Mouse (Mus musculus): ENCODE data around the gene Gm10408. TPM values are rescaled to one million over a fixed set of nuclear protein-coding genes. Genes with fewer than 3 reads are reported as not detected.
"Not testable (repeated sequence)": the region's sequence is repeated elsewhere in the genome, so short reads cannot be mapped to it uniquely, and the experiment has no call there.

The Gm10408 gene
- not detected in 2 replicates for polyA plus RNA-seq (2014; fragmentation: Nextera tagmentation; extraction: Ambion mirVana)

DNA sequence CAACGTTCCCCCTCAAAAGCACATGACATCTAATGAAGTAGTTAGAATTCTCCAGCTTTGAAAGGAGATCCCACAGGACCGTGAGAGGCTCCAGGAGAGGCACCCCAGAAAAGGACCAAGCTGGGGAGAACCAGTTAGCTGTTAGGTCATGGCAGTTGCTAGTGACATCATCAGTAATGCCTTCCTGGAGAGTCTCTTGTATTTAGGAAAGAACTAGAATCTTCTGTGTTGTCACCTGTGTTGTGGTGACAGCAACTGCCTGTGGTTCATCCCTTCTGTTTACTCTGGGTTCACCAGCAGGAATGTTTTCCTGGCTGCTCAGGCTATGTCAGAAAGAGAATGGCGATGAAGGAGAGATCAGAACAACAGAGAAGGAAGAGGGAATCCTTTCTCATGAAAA lies at the start of gene Gm10408:
Gene Gm10408, plus strand, starts transcription at position 301 of the 400 bp plus-strand sequence.
- not testable (repeated sequence) for ATAC-seq (ENCODE audit: low read depth); H3K27me3 ChIP-seq (ENCODE audit: control insufficient read depth, insufficient read depth, low read length); H3K4me3 ChIP-seq (ENCODE audit: low read depth, low read length); H3K36me3 ChIP-seq (ENCODE audit: control insufficient read depth, insufficient read depth, low read length); H3K27ac ChIP-seq (ENCODE audit: low read depth, low read length); H3K4me2 ChIP-seq (ENCODE audit: low read depth, low read length); H3K4me1 ChIP-seq (ENCODE audit: control insufficient read depth, insufficient read depth, low read length); H3K9ac ChIP-seq (replicated peaks; ENCODE audit: low read depth, low read length); H3K9me3 ChIP-seq (ENCODE audit: control insufficient read depth, low read length)
- no CpG with 5 or more reads among the region's 3 CpGs for WGBS

GRCm38 (mm10) chr14:3412314-3412713 lies 36.9 kb upstream of the Gm10408 start, which contains the start of gene Gm10409:
Gene Gm10409 (plus strand): TSS chr14:3412614.
- H3K4me3 ChIP-seq (ENCODE audit: low read depth, low read length); H3K4me2 ChIP-seq (ENCODE audit: low read depth, low read length); ATAC-seq (ENCODE audit: low read depth); H3K4me1 ChIP-seq (ENCODE audit: control insufficient read depth, insufficient read depth, low read length); H3K9ac ChIP-seq (replicated peaks; ENCODE audit: low read depth, low read length); H3K27me3 ChIP-seq (ENCODE audit: control insufficient read depth, insufficient read depth, low read length); H3K36me3 ChIP-seq (ENCODE audit: control insufficient read depth, insufficient read depth, low read length); H3K27ac ChIP-seq (ENCODE audit: low read depth, low read length); H3K9me3 ChIP-seq (ENCODE audit: control insufficient read depth, low read length): not testable (repeated sequence)
- no CpG with 5 or more reads among the region's 32 CpGs for WGBS

DNA sequence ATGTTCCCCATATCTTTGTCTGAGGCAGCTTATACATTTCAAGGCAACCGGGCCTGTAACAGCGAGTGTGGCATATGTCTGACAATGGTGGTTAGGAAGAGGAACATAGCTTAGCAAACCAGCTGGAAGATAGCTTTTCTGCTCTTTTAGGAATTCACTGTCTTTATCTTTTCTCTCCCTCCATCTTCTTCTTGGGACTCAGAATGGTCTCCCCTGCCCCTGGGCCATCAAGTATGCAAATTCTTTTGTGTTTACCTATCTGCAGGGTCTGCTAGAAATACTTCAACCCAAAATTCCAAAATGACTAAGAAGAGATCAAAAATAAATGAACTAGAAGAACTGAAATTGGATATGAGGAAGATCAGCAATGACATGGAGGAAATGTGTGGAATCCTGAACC lies 21.4 kb upstream of the Gm10408 start, which contains the start of gene Gm3005:
Gene Gm3005, plus strand, starts transcription at position 301 of the 400 bp plus-strand sequence.
- not testable (repeated sequence) for H3K27ac ChIP-seq (ENCODE audit: low read depth, low read length); ATAC-seq (ENCODE audit: low read depth); H3K27me3 ChIP-seq (ENCODE audit: control insufficient read depth, insufficient read depth, low read length); H3K4me2 ChIP-seq (ENCODE audit: low read depth, low read length); H3K9me3 ChIP-seq (ENCODE audit: control insufficient read depth, low read length); H3K4me1 ChIP-seq (ENCODE audit: control insufficient read depth, insufficient read depth, low read length); H3K36me3 ChIP-seq (ENCODE audit: control insufficient read depth, insufficient read depth, low read length); H3K4me3 ChIP-seq (ENCODE audit: low read depth, low read length); H3K9ac ChIP-seq (replicated peaks; ENCODE audit: low read depth, low read length)
- no CpG with 5 or more reads among the region's 2 CpGs for WGBS

Other genes with a start within 250 kb of the Gm10408 start
- 26.4 and 29.5 TPM in 2 replicates for gene D830030K20Rik, start 240.9 kb upstream of the Gm10408 start, polyA plus RNA-seq (2014; fragmentation: Nextera tagmentation; extraction: Ambion mirVana)
- gene Gm2956, start 116.8 kb upstream of the Gm10408 start, polyA plus RNA-seq (2014; fragmentation: Nextera tagmentation; extraction: Ambion mirVana): 0.28 and 0.48 TPM in 2 replicates
- gene Gm10413, start 54.3 kb upstream of the Gm10408 start, polyA plus RNA-seq (2014; fragmentation: Nextera tagmentation; extraction: Ambion mirVana): not detected in 2 replicates
- gene Gm10409, start 36.8 kb upstream of the Gm10408 start, polyA plus RNA-seq (2014; fragmentation: Nextera tagmentation; extraction: Ambion mirVana): 21.2 and 26.3 TPM in 2 replicates
- 9.2 and 12.1 TPM in 2 replicates for gene Gm3005, start 21.3 kb upstream of the Gm10408 start, polyA plus RNA-seq (2014; fragmentation: Nextera tagmentation; extraction: Ambion mirVana)
- not detected in 2 replicates for gene Gm3012, start 185.1 kb downstream of the Gm10408 start, polyA plus RNA-seq (2014; fragmentation: Nextera tagmentation; extraction: Ambion mirVana)
- 21.2 and 26.3 TPM in 2 replicates for gene Gm3020, start 202.7 kb downstream of the Gm10408 start, polyA plus RNA-seq (2014; fragmentation: Nextera tagmentation; extraction: Ambion mirVana)
- gene Gm3043, start 239.4 kb downstream of the Gm10408 start, polyA plus RNA-seq (2014; fragmentation: Nextera tagmentation; extraction: Ambion mirVana): not detected in 2 replicates

Data from neural tube, embryonic 14.5 days (tissue).